Comparison of ENCODE assay signal across 8 mouse cellular contexts in genomic region chr16:6839299-6839995, GRCm38 (mm10).
A peak's percentile ranks its signal among the peaks of the same experiment; 100 is the strongest.
DNase-seq lines count a peak whose midpoint lies in the region; ATAC-seq and TF ChIP-seq lines count a peak whose summit lies in the region.

No protein-coding gene starts in this region.

- H3K4me1 ChIP-seq in hindbrain, embryonic 11.5 days (replicated peaks; ENCODE audit: control insufficient read depth, insufficient read depth, low read length), result no peaks in the 10 kb centered on the region; the same call in 1 of the 2 replicates
- no peaks in the 10 kb centered on the region for H3K4me1 ChIP-seq in lung, postnatal 0 days (ENCODE audit: insufficient read depth, low read depth, low read length)

- no peak overlapping the region for H3K4me3 ChIP-seq in hindbrain, embryonic 11.5 days (ENCODE audit: low read depth, low read length)
- H3K4me3 ChIP-seq in lung, postnatal 0 days (ENCODE audit: low read depth, low read length), result no peak overlapping the region

- 41% methylated on average over 15 of the region's 15 CpGs for WGBS in hindbrain, embryonic 11.5 days
- WGBS in lung, postnatal 0 days, result 31% methylated on average over 15 of the region's 15 CpGs

- no peak overlapping the region for H3K27ac ChIP-seq in hindbrain, embryonic 11.5 days (ENCODE audit: low read depth, low read length)
- H3K27ac ChIP-seq in lung, postnatal 0 days (ENCODE audit: low read length), result no peak overlapping the region

- no peak overlapping the region for H3K9ac ChIP-seq in hindbrain, embryonic 11.5 days (ENCODE audit: low read depth, low read length)
- no peak overlapping the region for H3K9ac ChIP-seq in lung, postnatal 0 days (replicated peaks; ENCODE audit: low read depth)

- H3K4me2 ChIP-seq in hindbrain, embryonic 11.5 days (replicated peaks; ENCODE audit: low read depth, low read length), result no peak overlapping the region
- no peak overlapping the region for H3K4me2 ChIP-seq in lung, postnatal 0 days (replicated peaks; ENCODE audit: low read depth, low read length)

- no peak for TF ChIP-seq EP300 in lung, postnatal 0 days (IDR thresholded peaks at IDR 0.05)

- no peaks in the 10 kb centered on the region for H3K9me3 ChIP-seq in hindbrain, embryonic 11.5 days (ENCODE audit: control insufficient read depth, low read length)
- H3K9me3 ChIP-seq in lung, postnatal 0 days (ENCODE audit: low read length), result no peaks in the 10 kb centered on the region

- no peaks in the 10 kb centered on the region for H3K27me3 ChIP-seq in hindbrain, embryonic 11.5 days (ENCODE audit: control insufficient read depth, insufficient read depth, low read length)
- no peaks in the 10 kb centered on the region for H3K27me3 ChIP-seq in lung, postnatal 0 days (replicated peaks; ENCODE audit: insufficient read depth, low read length)

- peak; percentile 71 for ATAC-seq in hindbrain, embryonic 11.5 days (ENCODE audit: low FRiP score)
- ATAC-seq in lung, postnatal 0 days, result peak; percentile 67
- no peak for ATAC-seq in inflammation-experienced regulatory T-cells, adult 6 months

- no peaks in the 10 kb centered on the region for H3K36me3 ChIP-seq in hindbrain, embryonic 11.5 days (ENCODE audit: control insufficient read depth, insufficient read depth, low read length)
- H3K36me3 ChIP-seq in lung, postnatal 0 days (ENCODE audit: insufficient read depth, low read length), result no peaks in the 10 kb centered on the region

- DNase-seq in MN1 (ENCODE audit: low spot score), result peak; percentile 59
- peak; percentile 49 for DNase-seq in cerebellum, adult 8-10 months
- DNase-seq in frontal cortex, postnatal 14 days (ENCODE audit: low spot score in 2 of 2), result peak; percentile 57 to 69
- DNase-seq in hindbrain, embryonic 11.5 days (ENCODE audit: low spot score), result peak; percentile 77
- DNase-seq in layer of hippocampus, adult 9-11 months, result peak; percentile 78
- DNase-seq in lung, postnatal 0 days (ENCODE audit: low spot score), result peak; percentile 69
- peak; percentile 28 for DNase-seq in retina, postnatal 7 days (ENCODE audit: low read depth, low spot score)

- TF ChIP-seq CTCF in lung, postnatal 0 days (IDR thresholded peaks at IDR 0.05), result peak; percentile 79

Comparison
In these comparisons a context has a peak if more than half of its experiments do, and no peak if none do; other contexts are left out.
1. DNase-seq: peak in every context shown above with its lines; median percentile 78 in layer of hippocampus, adult 9-11 months; 77 in hindbrain, embryonic 11.5 days; 69 in lung, postnatal 0 days; 63 in frontal cortex, postnatal 14 days; 59 in MN1; 49 in cerebellum, adult 8-10 months; 28 in retina, postnatal 7 days.